Mouse (Mus musculus): ENCODE measurements around the gene Olfr1359. TPM values are rescaled to one million over a fixed set of nuclear protein-coding genes. Genes with fewer than 3 reads are reported as not detected.
"Not testable (repeated sequence)": the region's sequence is repeated elsewhere in the genome, so short reads cannot be mapped to it uniquely, and the experiment has no call there.

Gene Olfr1359
- polyA plus RNA-seq, 2 experiments, result not detected

GRCm38 (mm10) chr13:21733466-21733865 is 35.6 kb downstream of the Olfr1359 start:
- Histone ChIP-seq H3K4me3 (replicated peaks; ENCODE audit: low read length) (no peak overlapping the region), H3K4me1 (ENCODE audit: control insufficient read depth, insufficient read depth, low read length) (peaks cover 5% of the 10 kb centered on the region; the same call in 1 of the 2 replicates), H3K9me3 (ENCODE audit: control insufficient read depth, low read length) (no peaks in the 10 kb centered on the region), H3K4me2 (replicated peaks; ENCODE audit: low read depth, low read length, severe bottlenecking) (no peak overlapping the region), H3K36me3 (ENCODE audit: control insufficient read depth, insufficient read depth, low read length) (no peaks in the 10 kb centered on the region), H3K27me3 (ENCODE audit: control insufficient read depth, insufficient read depth, low read length) (no peaks in the 10 kb centered on the region), H3K27ac (replicated peaks; ENCODE audit: low read depth, low read length) (peak overlapping the region; percentile 97), H3K9ac (ENCODE audit: low read depth, low read length, severe bottlenecking) (no peak overlapping the region)
- no peak for TF ChIP-seq POLR2A (IDR thresholded peaks at IDR 0.05; ENCODE audit: borderline replicate concordance, extremely low read depth, insufficient read depth, insufficient read length)
- no peak for ATAC-seq (ENCODE audit: low FRiP score, low read depth)
- DNase-seq (ENCODE audit: low spot score), result no peak
- 63% methylated on average over 5 of the region's 5 CpGs for WGBS

GRCm38 (mm10) chr13:21734010-21734905 is 36.3 kb downstream of the Olfr1359 start:
- H3K4me3 ChIP-seq (replicated peaks; ENCODE audit: low read length), result peak overlapping the region; percentile 49
- H3K4me1 ChIP-seq (ENCODE audit: control insufficient read depth, insufficient read depth, low read length), result peaks cover 5% of the 10 kb centered on the region; the same call in 1 of the 2 replicates
- H3K27ac ChIP-seq (replicated peaks; ENCODE audit: low read depth, low read length), result peak overlapping the region; percentile 97
- peak overlapping the region; percentile 63 for H3K4me2 ChIP-seq (replicated peaks; ENCODE audit: low read depth, low read length, severe bottlenecking)
- peak overlapping the region; percentile 64 for H3K9ac ChIP-seq (ENCODE audit: low read depth, low read length, severe bottlenecking)
- no peak for TF ChIP-seq POLR2A (IDR thresholded peaks at IDR 0.05; ENCODE audit: borderline replicate concordance, extremely low read depth, insufficient read depth, insufficient read length)
- H3K27me3 ChIP-seq (ENCODE audit: control insufficient read depth, insufficient read depth, low read length), result no peaks in the 10 kb centered on the region
- peak; percentile 98 for DNase-seq (ENCODE audit: low spot score)
- WGBS, result under 1% methylated on average over 21 of the region's 21 CpGs
- peak; percentile 79 for ATAC-seq (ENCODE audit: low FRiP score, low read depth)
- no peaks in the 10 kb centered on the region for H3K36me3 ChIP-seq (ENCODE audit: control insufficient read depth, insufficient read depth, low read length)
- H3K9me3 ChIP-seq (ENCODE audit: control insufficient read depth, low read length), result no peaks in the 10 kb centered on the region

- not testable (repeated sequence) for H3K27me3 ChIP-seq (ENCODE audit: control insufficient read depth, insufficient read depth, low read length); H3K9me3 ChIP-seq (ENCODE audit: control insufficient read depth, low read length); H3K4me1 ChIP-seq (ENCODE audit: control insufficient read depth, insufficient read depth, low read length); H3K36me3 ChIP-seq (ENCODE audit: control insufficient read depth, insufficient read depth, low read length)
- peak; percentile 94; the same call in 1 of the 2 replicates for TF ChIP-seq POLR2A (IDR thresholded peaks at IDR 0.05; ENCODE audit: borderline replicate concordance, extremely low read depth, insufficient read depth, insufficient read length)
- under 1% methylated on average over 42 of the region's 56 CpGs for WGBS
- peak; percentile 91 for DNase-seq (ENCODE audit: low spot score)
- H3K9ac ChIP-seq (ENCODE audit: low read depth, low read length, severe bottlenecking), result peak within 1 kb of the TSS; percentile 64
- H3K4me3 ChIP-seq (replicated peaks; ENCODE audit: low read length), result peak within 1 kb of the TSS; percentile 49
- peak within 1 kb of the TSS; percentile 63 for H3K4me2 ChIP-seq (replicated peaks; ENCODE audit: low read depth, low read length, severe bottlenecking)
- peak; percentile 92 for ATAC-seq (ENCODE audit: low FRiP score, low read depth)
- H3K27ac ChIP-seq (replicated peaks; ENCODE audit: low read depth, low read length), result peak within 1 kb of the TSS; percentile 97
These were observed 37.2 kb downstream of the Olfr1359 start, which contains the start of gene Hist1h4j for GRCm38 (mm10) chr13:21734906-21735767. Gene Hist1h4j, plus strand, starts transcription at chr13:21735064.

- Histone ChIP-seq H3K27me3 (ENCODE audit: control insufficient read depth, insufficient read depth, low read length) (no peaks in the 10 kb centered on the region), H3K36me3 (ENCODE audit: control insufficient read depth, insufficient read depth, low read length) (no peaks in the 10 kb centered on the region), H3K4me3 (replicated peaks; ENCODE audit: low read length) (no peak overlapping the region), H3K9me3 (ENCODE audit: control insufficient read depth, low read length) (no peaks in the 10 kb centered on the region), H3K9ac (ENCODE audit: low read depth, low read length, severe bottlenecking) (no peak overlapping the region), H3K4me2 (replicated peaks; ENCODE audit: low read depth, low read length, severe bottlenecking) (no peak overlapping the region), H3K4me1 (ENCODE audit: control insufficient read depth, insufficient read depth, low read length) (peaks cover 11% of the 10 kb centered on the region), H3K27ac (replicated peaks; ENCODE audit: low read depth, low read length) (no peak overlapping the region)
- TF ChIP-seq POLR2A (IDR thresholded peaks at IDR 0.05; ENCODE audit: borderline replicate concordance, extremely low read depth, insufficient read depth, insufficient read length), result no peak
- DNase-seq (ENCODE audit: low spot score) (no peak), ATAC-seq (ENCODE audit: low FRiP score, low read depth) (no peak)
- WGBS, result 90% methylated on average over 1 of the region's 1 CpGs
These were observed 47.1 kb downstream of the Olfr1359 start for GRCm38 (mm10) chr13:21745006-21745405.

All from limb, embryonic 14.5 days (tissue).